Mouse (Mus musculus) 416B (cell line): ENCODE data around the gene Tmem150c.

Experiments used
- DNase-seq: peaks from one replicate; pipeline ENCODE4 v3.0.0; 2011; ENCODE audit warnings: low read depth

Tmem150c gene

GRCm38 (mm10) chr5:100166591-100167491 lies 7.2 kb upstream of the Tmem150c start:
- peak; percentile 4 for DNase-seq

DNA sequence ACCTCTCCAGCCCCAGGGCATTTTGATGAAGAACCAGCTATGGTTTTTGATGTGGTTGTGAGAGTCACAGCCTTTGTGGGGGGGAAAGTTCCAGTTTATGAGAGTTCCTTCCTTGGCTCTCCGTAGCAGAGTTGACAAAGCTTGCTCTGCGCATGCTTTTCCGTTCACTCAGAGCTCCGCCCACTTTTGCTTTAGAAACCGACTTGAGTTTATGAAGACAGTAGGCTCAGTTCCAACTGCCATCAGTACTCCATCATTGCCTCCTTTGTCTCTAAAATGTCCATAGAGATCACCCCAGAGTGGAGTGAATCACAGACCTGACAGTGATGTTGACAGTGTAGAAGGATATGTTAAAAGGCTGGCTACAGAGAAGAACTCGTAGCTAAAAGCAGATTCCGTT lies 3.8 kb upstream of the Tmem150c start:
- DNase-seq = no peak

DNA sequence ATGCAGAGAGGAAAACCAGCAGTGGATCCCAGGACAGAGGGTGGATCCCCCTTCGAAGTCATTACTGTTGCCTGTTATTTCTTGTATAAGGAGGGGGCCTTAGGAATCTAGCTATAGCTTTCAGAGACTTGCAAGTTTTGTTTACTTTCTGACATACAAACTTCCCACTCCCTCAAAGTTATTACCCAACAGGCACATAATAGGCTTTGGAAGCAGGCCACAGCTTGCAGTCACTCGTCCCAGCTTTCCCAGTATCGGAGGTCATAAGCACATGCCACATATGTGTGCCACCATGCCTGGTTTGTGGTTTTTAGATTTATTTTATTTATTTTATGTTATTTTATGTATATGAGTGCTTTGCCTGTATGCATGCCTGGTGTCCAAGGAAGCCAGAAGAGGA lies 3.2 kb upstream of the Tmem150c start:
- DNase-seq = no peak

DNA sequence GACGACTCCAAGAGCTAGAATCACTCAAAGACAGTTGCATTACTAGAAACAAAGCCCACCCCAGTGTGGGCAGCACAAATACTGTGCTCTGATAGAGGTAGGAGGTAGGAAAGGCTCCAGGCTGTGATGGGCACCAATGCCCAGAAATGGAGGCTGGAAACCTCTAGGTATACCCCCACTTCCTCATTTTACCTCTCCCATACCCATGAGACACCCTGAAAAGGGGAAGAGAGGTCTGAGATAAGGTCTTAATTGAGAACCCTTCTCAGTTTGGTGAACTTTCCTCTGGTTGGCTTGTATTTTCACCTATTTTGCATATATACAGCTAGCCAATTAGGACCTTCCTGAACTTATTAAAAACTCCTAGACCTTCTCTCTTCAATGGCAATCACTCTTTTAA lies 2.4 kb upstream of the Tmem150c start:
- DNase-seq = peak; percentile 29

DNA sequence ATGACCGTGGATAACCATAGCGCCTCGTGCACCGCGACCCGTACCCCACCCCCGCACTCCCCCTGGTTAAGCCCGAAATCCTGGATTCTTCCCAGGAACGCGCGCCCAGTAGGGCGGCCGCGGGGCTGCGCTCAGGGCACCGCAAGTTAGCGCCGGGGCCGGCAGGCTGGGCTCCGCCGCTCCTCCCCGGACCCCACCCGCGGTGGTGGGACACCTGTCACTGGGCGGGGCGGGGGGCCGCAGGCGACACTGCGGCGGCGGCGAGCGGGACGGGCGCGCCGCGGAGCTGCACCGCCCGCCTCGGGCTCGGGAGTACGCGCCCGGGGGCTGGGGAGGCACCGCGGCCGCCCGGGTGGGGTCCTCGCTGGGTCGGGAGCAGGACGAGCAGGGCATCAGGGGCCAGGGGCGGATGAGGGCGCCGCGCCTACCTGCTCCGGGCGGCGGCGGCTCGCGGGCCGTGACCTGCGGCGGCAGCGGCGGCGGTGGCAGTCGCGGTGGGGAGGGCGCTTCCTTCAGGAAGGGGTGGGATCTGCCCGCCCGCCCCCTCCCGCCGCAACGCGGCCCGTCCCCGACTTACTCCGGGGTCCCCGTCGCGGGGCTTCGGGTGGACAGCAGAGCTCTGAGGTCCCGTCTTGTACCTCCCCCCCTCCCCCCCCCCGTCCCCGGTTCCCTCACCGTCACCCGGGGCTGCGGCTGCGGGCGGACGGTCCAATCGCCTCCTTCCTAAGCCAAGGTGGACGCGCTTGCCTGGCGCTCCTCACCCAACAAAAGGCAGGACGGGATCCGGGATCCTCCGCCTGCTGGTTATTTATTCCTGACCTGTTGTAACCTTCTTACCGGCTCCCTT lies 594 bp downstream of the Tmem150c start:
- DNase-seq = no peak

DNA sequence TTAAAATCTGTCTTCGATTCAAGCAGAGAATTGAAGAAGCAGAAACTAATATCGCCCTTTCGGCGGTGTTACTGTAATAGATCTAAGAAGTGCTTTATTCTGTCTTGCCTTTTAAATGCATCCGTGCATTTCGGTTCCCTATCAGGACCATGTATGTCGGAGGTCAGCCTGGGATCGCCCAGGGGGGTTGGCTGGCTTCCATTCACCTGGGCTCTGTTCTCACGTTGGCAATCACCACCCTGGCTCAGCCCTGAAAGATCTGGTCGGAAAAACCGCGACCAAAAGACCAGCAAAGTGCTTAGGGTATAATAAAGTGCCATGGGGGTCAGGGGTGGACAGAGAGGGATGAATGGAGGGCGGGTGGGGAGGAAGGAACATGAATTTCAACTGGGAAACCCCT lies 1.3 kb downstream of the Tmem150c start:
- no peak for DNase-seq

DNA sequence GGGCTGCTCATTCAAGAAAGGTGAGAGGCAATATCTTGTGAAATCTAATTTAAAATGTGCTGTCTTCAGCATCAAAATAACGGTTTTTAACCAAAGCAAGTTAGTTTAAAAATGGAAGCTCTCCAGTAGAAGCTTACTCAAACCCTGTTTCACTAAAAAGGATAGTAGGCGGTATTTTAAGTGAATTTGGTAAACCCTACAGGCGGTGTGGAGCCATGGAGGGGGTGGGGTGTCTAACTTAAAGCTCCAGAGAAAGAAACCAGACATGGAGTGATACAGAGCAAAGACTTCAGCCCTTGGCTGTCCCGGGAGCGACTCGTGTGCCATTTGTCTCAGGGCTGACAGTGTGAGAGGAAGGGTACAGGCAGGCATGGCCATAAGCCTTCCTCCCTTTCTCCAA lies 4.0 kb downstream of the Tmem150c start:
- DNase-seq = no peak

DNA sequence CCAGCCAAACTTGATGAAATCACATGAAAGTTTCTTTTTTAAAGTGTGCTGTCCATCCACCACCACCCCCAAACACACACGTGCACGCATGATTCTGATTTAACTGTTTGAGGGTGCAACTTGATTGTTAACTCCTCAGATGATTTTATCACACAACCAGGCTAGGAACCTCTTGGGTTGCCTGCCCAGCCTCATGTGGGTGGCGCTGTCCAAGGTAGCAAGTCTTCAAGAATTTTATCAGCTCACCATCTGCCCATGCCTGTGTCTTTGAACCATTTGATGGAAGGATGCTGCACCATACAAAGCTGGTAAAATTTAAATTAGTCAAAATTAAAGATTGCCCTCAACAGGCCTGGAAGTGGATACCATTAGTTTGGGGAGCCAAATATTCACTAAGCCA lies 9.6 kb downstream of the Tmem150c start:
- DNase-seq = peak; percentile 13

- DNase-seq = no peak
These were observed 14.8 kb downstream of the Tmem150c start for GRCm38 (mm10) chr5:100144836-100145235.

DNA sequence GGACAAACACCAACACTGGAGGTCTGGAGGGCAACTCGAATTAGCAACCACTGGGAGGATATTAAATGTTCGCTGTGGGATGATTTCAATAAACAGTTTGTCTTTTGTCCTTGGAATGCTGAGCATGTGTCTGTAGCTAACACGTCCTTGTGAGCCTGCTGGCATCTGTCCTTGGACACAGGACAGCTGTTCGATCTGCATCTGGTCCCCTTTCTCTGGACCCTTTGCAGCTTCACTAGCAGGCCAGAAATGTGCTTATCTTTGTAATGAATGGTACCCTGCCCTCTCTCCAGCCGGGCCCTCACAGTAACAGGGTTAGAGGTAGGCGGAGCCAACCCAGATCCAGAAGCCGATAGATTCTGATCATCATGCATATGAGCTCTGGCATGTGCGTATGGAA lies 32.3 kb downstream of the Tmem150c start:
- no peak for DNase-seq

GRCm38 (mm10) chr5:100125409-100126123 lies 34.0 kb downstream of the Tmem150c start:
- no peak for DNase-seq

DNA sequence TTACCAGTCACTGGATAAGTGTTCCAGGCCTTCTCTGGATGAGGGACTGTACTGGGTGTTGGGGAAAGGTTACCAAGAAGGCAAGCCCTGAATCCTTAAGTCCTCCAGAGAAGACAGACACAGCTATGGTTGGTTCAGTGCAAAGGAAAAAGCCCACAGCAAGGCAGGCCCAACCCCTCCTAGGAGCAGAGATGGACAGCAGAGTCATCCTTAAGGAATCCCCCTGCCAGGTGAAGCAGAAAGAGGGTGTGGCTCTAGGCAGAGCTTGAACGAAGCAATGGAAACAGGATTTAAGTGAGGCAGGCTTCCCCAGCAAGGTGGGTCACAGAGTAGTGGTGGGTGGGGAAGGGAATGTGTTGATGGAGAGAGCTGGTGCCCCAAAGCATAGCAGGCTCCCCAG lies 35.1 kb downstream of the Tmem150c start:
- DNase-seq = no peak

DNA sequence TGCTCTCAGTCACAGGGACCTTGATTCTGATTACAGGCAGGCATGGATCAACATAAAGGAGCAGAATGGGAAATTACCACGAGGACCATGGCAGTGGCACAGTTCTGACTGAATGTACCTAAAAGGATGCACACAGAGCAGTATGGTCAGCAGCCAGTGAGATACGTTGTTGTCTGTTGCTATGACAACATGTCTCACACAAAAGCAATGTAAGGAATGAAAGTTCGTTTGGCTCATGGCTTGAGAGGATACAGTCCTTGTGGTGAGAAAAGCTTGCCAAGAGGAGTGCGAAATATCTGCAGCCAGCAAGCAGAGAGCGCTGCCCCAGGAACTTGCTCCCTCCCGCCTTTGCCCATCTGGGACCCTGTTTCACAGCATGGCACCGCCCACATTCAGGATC lies 36.3 kb downstream of the Tmem150c start:
- no peak for DNase-seq

- DNase-seq = no peak
These were observed 38.4 kb downstream of the Tmem150c start for GRCm38 (mm10) chr5:100121170-100121569.

DNA sequence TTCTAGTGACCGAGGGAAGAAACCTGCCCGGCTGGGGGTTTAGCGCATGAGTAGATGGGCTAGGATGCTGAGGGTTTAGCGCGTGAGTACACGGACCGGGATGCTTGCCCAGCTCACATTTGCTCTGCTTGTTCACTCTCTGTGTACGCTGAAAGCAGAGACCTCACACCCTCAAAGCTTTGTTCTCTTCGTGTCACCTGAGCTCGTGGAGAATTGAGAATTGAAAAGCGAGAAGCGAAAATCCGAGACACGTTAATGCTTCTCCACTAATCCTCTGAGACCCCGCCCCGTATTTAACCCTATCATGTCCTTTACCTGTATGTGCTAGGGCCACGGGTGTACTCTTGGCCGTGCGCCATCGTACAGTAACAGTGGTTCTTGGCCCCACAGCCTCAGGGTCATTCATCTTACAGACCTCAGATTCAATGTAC lies 38.9 kb downstream of the Tmem150c start:
- no peak for DNase-seq

GRCm38 (mm10) chr5:100119331-100119730 lies 40.3 kb downstream of the Tmem150c start:
- DNase-seq = no peak

DNA sequence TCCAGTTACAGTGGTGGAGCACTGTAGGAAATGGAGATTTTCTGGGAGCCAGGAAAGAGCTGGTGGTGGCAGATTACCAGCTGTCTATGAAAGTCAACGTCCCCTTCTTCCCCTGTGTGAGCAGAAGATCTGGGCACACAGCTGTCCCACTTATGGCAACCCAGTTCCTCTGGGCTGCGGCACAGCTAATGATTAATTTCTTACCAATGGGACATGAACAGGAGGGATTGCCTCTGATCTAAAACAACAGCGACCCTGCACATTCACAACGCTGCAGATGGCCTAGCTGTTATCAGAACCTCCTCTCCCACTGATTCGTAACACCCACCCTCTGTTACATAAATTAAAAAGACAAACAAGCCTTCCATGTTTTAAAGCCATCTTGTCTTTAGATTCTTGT lies 46.2 kb downstream of the Tmem150c start:
- DNase-seq = no peak

DNA sequence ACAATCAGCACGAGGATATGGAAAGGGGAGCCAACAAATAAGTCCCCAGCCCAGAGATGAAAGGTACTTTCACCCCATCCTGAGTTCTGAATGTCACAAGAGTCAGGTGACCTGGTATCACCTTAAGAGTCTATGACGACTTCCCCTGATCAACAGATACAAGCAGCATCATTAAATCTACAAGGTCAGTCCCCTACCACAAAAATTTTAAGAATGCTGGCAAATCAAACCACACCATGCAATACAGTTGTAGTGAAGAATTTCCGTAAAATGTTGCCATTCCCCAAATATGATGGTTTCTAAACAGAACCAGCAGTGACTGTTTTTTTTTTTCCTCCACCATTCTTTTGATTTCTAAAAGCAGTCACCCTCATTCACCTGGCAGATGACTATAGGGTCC lies 49.0 kb downstream of the Tmem150c start:
- DNase-seq = no peak

- no peak for DNase-seq
These were observed 49.9 kb downstream of the Tmem150c start for GRCm38 (mm10) chr5:100109543-100110282.

- DNase-seq = no peak
These were observed 50.7 kb downstream of the Tmem150c start for GRCm38 (mm10) chr5:100108866-100109265.

DNA sequence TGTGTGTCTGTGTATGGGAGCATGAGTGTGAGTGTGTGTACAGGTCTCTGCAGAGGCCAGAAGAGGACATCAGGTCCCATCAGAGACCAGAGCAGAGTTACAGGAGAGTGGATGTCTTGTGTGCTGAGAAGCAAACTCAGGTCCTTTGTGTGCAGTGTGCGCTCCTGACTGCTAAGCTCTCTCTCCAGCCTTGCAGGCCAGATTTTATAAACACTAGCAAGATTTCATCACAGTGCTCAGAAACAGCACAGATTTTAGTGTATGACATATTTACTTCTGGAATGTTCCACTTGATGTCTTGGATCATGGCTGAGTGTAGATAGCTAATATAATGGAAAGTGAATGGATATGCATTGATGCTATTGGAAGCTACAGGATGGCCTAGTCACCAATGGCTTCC lies 57.2 kb downstream of the Tmem150c start:
- DNase-seq = no peak

DNA sequence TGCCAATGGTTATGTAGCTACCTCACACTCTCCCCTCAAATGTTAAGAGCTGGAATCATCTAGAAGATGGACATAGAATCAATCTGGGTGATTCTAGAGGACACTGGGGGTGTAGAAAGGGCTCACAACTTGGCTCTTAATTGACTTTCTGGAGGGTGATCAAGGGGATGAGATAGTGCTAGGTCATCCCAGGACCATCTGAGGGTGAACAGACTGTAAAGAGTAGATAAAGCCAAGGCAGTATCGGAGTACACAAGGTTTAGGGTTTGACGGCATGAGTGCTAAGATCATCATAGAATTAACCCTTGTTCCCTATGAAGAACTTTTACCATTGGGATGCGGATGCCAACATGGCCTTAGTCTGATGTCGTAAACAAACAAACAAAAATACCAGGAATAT lies 61.6 kb downstream of the Tmem150c start:
- DNase-seq = no peak
